Mouse (Mus musculus) adipocyte (in vitro differentiated cells): ENCODE measurements at regions not wholly inside any gene's neighbourhood (a gene's known extent, or its start where the extent isn't known, plus 50 kb on each side); places are given as distances from the start of the nearest gene placed in this dataset.

Source experiments
- DNase-seq: peaks from one replicate; pipeline ENCODE4 v3.0.0-alpha.2; 2016; ENCODE audit warnings: low spot score

GRCm38 (mm10) chr2:75240976-75241375 is 415.4 kb downstream of the Mtx2 start:
- DNase-seq, result no peak

- DNase-seq, result no peak
Measured at GRCm38 (mm10) chr2:75244311-75245033, 414.6 kb upstream of the Hnrnpa3 start.

DNA sequence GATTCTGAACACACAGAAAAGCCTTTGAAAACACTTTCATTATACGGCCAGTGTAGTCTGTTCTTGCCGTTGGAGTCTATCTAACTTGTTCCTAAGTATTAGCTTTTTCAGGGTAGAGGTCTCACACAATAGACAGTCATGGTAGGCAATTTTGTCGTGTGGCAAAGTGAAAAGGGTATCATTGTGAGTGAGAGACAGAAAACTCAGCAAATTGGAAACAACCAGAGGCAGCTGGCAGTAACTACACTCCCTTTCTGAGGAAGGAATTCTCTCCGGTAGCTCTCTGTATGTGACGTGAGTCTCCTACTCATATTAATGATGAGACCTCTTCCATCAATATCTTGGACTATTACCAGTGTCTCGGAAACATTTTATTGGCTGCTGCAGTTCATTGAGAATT is 413.8 kb upstream of the Hnrnpa3 start:
- DNase-seq, result no peak

DNA sequence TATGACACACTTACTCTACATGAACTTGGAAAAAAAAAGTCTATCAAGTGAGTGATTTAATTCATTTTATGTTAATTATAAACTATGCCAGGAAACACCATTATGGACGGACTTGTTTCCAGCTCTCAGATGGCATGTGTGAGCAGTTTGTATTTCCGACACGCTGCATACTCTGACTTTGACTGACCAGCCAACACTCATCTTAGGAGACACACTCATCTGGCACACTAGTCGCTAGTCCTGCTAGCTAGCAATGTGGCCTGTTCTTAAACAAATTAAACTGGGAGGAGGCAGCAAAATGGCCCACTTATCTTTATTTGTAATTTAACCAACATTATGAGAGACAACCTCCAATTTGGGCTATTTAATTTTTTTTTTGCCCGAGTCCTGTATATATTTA is 413.4 kb upstream of the Hnrnpa3 start:
- DNase-seq, result no peak

DNA sequence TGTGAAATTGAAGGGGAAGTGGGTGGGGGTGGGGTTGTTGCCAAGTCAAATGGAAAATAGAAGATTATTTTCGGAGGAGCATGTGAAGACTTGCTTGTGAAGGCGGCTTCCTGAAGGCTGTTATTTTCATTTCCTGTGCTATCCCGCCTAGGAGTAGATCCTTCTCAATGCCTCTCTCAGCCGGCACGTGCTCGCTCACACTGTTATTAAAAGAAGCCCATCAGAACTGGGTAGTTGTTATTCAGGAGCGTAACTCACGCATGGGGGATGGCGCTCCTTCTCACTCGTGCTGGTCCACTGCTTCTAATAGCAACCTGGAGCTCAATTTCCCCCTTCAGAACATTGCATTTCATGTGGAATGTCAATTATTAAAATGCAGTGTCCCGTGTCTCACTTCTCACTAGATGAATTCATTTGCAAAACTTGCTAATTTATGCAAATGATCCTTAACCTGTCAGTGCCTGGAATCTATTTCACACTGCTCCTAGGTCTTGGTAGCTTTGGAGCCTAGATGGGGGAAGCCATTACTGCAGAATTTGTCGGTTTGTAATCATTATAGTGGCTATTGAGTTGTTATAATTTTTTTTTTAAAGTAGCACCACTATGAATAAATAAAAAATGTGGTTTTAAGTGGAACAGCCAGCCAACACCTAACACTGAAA is 412.8 kb upstream of the Hnrnpa3 start:
- DNase-seq, result no peak

GRCm38 (mm10) chr2:75248251-75248650 is 410.8 kb upstream of the Hnrnpa3 start:
- DNase-seq, result peak; percentile 28

DNA sequence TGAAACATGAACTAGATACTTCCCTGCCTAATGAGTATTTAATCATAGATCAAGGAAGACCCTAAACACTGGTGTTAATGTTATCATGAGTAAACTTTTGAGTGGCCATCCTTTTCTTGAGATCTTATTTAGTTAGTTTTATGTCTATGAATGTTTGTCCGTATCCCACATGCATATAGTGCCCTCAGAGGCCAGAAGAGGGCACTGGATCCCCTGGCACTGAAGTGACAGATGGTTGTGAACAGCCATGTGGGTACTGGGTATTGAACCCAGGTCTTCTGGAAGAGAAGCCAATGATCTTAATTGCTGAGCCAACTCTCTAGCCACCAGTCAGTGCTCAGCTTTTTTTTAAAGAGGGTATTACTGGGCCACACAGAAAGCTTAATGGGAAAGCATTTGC is 408.6 kb upstream of the Hnrnpa3 start:
- no peak for DNase-seq

DNA sequence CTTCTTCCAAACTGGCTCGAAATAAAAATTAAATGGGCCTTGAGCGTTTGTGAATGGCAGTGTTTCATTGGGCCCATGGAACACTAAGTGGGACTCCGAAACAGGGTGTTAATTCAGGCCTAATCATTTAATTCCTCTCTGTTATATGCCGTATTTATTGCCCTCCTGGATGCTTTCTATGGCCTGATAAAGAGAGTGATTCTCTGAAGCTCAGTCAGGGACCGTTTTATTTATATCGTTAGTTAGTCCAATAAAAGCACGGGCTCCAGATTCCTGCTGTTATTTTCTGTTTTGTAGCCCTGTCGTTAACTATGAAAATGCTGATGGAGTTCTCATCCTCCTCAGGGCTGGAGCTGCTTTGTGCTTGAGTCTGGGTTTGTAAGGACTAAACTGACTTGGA is 406.2 kb upstream of the Hnrnpa3 start:
- no peak for DNase-seq

DNA sequence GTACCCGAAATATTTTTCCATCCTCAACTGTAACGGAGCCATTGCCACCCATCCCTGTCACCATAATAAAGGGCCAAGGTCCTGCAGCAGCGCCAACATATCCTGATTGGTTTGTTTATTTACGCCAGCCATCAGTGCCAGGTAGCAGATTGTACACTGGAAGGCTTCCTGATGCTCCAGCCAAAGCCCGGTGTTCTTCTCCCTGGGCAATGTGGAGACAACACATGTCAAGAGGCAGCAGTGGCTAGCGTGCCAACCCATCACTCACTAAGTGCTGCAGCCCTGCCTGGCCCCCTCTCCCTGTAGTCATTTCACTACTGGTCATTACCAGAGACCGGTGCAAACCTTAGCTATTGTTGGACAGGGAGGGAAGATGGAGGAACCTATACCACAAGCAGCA is 393.8 kb upstream of the Hnrnpa3 start:
- DNase-seq, result no peak

DNA sequence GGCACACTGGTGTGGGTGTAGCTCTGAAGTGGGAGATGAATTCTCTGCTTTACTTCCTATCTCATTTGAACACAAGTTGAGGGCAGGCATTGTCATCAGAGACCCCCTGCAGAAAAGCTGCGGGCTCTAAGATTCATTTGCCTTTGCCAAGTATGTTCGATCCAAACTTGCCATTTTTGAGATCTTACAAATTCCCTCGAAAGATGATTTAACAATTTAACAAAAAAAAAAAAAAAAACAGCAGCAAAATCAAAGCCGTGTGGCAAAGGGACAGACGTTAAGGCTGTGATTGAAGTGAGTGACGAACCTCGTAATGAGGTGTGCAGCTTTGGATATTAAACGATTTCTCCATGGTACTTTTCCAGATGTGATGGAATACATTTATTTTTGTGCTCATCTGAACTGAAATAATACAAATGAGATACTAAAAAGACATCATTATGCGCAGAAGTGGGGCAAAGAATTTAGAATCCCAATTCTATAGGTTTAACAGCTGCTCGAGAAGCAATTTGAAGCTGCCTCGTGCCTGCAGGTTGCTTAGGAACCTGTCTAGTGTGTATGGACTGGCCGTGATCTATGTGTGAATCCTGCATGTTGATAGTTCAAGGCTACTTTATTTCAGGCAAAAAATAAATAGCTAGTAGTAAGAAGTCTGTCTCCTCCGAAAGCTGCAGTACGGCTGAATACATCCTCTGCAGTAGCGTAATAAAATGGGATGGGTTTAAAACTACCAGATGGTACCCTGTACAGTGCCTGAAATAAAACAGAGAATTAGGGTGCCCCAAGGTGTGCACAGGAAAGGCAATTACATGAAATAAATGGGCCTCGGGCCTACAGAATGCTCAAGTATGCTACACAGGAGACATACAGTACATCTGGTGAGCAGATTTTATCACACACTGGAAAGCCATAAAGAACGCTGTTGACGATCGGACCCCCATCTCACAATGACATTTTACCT is 393.0 kb upstream of the Hnrnpa3 start:
- DNase-seq, result no peak

- no peak for DNase-seq
Measured at GRCm38 (mm10) chr2:75267949-75268348, 391.1 kb upstream of the Hnrnpa3 start.

DNA sequence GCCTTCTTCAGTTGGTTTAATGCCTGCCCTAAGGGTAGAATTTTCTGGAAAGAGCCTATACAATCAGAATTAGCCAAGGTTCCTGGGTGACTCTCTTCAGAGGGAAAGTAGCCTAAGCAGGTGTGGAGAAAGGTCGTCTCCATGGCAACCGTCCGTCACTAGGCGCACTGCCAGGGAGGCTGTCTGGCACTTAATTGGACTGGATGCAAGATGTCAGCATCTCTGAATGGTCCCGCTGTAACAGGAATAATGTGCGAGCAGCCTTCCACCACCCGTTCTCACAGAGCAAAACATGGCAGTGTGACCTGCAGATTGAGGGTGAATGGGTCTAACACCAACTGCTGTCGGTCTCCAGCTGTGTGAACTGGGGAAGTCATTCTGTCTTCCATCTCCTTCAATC is 389.6 kb upstream of the Hnrnpa3 start:
- DNase-seq, result no peak

DNA sequence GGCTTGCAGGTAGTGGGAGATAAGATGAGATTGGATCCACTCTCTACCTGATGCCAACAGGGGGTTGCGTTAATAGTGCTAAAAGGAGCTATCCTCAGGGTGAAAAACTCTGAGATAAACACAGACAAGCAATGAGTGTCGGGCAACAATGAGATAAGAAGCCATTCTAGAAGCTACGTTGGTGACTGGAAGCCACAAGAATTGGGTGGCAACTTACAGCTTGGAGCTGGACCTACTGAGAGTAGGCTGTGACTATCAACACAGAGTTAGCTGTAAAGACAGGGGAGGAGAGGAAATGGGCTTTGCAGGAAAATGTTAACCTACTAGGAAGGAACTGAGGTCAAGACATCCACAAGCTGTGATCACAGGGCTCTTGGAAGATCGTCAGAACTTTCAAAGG is 388.9 kb upstream of the Hnrnpa3 start:
- DNase-seq, result no peak

GRCm38 (mm10) chr2:75287900-75288299 is 371.2 kb upstream of the Hnrnpa3 start:
- no peak for DNase-seq

GRCm38 (mm10) chr2:75291674-75292073 is 367.4 kb upstream of the Hnrnpa3 start:
- peak; percentile 11 for DNase-seq

GRCm38 (mm10) chr2:75306821-75307220 is 352.2 kb upstream of the Hnrnpa3 start:
- DNase-seq, result no peak

GRCm38 (mm10) chr2:75311191-75311590 is 347.9 kb upstream of the Hnrnpa3 start:
- DNase-seq, result no peak

DNA sequence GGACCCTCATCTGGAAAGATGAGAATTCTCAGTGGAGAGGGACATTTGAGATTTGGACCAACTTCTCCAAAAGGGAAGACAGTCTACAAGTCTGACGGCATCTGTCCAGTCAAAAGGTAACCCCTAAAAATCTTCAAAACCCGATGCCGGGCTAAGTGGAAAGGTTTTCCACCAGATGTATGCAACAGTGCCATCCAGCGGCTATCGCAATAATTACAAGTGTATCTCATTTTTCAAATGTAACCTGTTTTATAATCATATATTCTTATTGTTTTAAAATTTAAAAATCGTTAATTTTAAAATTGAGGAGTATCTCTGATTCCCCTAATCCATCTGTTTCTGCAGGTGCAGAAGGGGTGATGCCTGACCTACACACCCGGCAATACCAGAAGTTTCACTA is 346.8 kb upstream of the Hnrnpa3 start:
- DNase-seq, result peak; percentile 67

- DNase-seq, result no peak
Measured at GRCm38 (mm10) chr2:75315341-75315740, 343.7 kb upstream of the Hnrnpa3 start.

DNA sequence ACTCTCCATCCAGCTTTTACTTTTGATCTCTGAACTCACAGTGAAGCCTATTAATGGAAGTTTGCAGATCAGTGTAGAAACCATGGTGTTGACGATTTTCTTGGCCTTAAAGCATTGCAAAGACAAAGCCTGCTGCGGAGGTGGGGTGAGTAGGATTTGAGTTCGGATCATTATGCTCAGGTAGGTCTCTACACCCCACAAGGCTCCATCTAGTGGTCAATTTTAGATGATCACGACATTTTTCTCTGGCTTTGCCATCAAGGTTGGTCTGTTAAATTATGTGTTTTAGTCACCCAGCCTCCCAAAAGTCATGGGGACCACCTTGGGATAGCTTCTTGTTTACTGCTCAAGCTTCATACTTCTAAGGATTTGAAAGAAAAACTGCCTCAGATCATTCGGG is 340.9 kb upstream of the Hnrnpa3 start:
- peak; percentile 21 for DNase-seq

GRCm38 (mm10) chr2:75324146-75324749 is 334.8 kb upstream of the Hnrnpa3 start:
- DNase-seq, result no peak

GRCm38 (mm10) chr2:75329598-75329997 is 329.5 kb upstream of the Hnrnpa3 start:
- no peak for DNase-seq
